Mouse (Mus musculus) liver, embryonic 13.5 days (tissue): ENCODE measurements at regions not wholly inside any gene's neighbourhood (a gene's known extent, or its start where the extent isn't known, plus 50 kb on each side); places are given as distances from the start of the nearest gene placed in this dataset.

Source experiments
- ATAC-seq: fragments of 200-750 bp; cut with Nextera tagmentation; 2 replicates; pipeline ENCODE4 v1.8.0; 2017; ENCODE audit warnings: low read depth, mild to moderate bottlenecking, moderate number of reproducible peaks, moderate library complexity
- DNase-seq: peaks from one replicate; pipeline ENCODE4 v3.0.0; 2022
- H3K27ac ChIP-seq: fragments of 300-500 bp; sonication (generic); 2 replicates; pipeline ENCODE4 v1.5.1; 2015; ENCODE audit warnings: moderate library complexity, mild to moderate bottlenecking, inconsistent platforms
- H3K27me3 ChIP-seq: fragments of 300-500 bp; sonication (generic); 2 replicates; pipeline ENCODE4 v1.6.1; 2015; ENCODE audit warnings: mild to moderate bottlenecking, inconsistent platforms
- H3K36me3 ChIP-seq: fragments of 300-500 bp; sonication (generic); 2 replicates; pipeline ENCODE4 v1.6.1; 2015; ENCODE audit warnings: mild to moderate bottlenecking, inconsistent platforms
- H3K4me1 ChIP-seq: fragments of 300-500 bp; sonication (generic); replicated peaks from 2 replicates; pipeline ENCODE4 v1.6.1; 2015; ENCODE audit warnings: inconsistent platforms
- H3K4me2 ChIP-seq: fragments of 300-500 bp; sonication (generic); 2 replicates; pipeline ENCODE4 v1.6.1; 2015; ENCODE audit warnings: inconsistent platforms, mild to moderate bottlenecking, moderate library complexity
- H3K4me3 ChIP-seq: fragments of 300-500 bp; sonication (generic); replicated peaks from 2 replicates; pipeline ENCODE4 v1.5.1; 2015; ENCODE audit warnings: mild to moderate bottlenecking, inconsistent platforms
- H3K9ac ChIP-seq: fragments of 300-500 bp; sonication (generic); 2 replicates; pipeline ENCODE4 v1.6.1; 2015; ENCODE audit warnings: mild to moderate bottlenecking, inconsistent platforms
- H3K9me3 ChIP-seq: fragments of 300-500 bp; sonication (generic); replicated peaks from 2 replicates; pipeline ENCODE4 v1.6.1; 2016; ENCODE audit warnings: inconsistent platforms
- WGBS: fragments of 180-500 bp; shearing (Covaris S2); methylation state at CpG from one replicate; pipeline ENCODE4 v1.1.7; 2015; ENCODE audit not compliant: insufficient replicate concordance; 5-methylcytosine and 5-hydroxymethylcytosine counted together

DNA sequence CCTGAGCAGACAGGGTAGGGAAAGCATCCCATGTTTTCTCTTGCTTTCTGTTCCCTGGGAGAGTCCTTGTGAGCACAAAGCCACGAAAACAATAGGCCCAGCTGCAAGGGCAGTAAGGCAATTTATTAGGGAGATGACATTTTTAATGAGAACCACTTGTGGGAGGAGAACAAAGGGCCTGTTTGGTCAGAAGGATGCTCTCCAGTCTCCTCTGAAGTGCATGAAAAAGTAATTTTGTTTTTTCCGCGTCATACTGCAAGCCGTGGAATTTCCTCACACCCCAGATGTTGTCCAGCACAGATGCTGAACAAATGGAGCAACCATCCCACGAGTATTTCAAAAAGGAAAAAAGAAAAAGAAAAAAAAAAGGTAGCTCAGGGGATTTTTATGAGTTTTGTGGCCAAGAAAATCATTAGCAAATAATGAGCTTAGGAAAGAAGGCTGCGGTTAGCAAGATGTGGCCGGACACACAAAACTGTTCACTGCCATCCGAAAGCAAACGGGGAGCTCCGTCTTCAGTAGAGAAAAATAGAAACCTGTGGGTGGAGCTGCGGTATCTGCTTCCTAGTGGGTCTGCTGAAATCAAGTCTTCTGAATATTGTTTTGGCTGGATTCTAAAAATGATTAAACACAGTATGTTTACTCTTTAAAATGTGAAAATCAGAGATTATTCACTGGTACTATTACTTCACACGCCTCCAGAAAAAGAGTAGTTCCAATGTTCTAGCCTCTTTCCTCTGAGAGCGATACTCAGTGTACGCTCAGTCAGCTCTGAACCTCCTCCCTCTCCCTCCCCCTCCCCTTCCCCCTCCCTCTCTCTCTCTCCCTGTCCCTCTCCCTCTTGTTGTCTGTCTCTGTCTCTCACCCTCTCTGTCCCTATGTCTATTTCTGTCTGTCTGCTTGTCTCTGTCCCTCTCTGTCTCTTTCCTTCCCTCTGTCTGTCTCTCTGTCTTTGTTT lies 235.4 kb upstream of the Mctp2 start:
- Histone ChIP-seq H3K36me3 (no peaks in the 10 kb centered on the region), H3K27me3 (no peaks in the 10 kb centered on the region), H3K4me1 (no peaks in the 10 kb centered on the region), H3K9ac (no peak overlapping the region), H3K4me3 (no peak overlapping the region), H3K4me2 (no peak overlapping the region), H3K9me3 (0 out of 2 replicates have a peak, but pooled peaks cover 3% of the 10 kb centered on the region), H3K27ac (no peak overlapping the region)
- no peak for ATAC-seq
- DNase-seq = no peak
- 66% methylated on average over 14 of the region's 14 CpGs for WGBS

- H3K4me2 ChIP-seq = no peak overlapping the region
- no peak for ATAC-seq
- WGBS = 62% methylated on average over 4 of the region's 4 CpGs
These were observed 237.1 kb upstream of the Mctp2 start for GRCm38 (mm10) chr7:72543501-72543900.

DNA sequence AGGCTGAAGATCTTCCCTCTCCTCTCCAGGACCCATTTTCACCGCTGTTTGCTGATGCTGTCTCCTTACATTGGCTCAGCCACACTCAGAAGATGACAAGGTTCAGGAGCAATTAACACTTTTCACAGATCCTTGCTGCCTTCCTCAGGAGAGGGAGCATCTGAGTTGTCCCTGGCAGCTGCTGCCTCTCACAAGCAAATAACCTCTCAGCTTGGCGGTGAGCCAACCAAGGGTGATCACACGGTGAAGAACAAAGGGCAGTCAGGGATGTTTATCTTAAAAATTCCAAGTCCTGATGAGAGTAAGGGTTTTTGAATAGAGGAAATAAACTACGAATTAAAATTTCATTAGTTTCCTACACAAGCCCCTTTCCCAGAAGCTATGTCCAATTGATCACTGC lies 237.5 kb upstream of the Mctp2 start:
- Histone ChIP-seq H3K27me3 (no peaks in the 10 kb centered on the region), H3K4me1 (no peaks in the 10 kb centered on the region), H3K36me3 (no peaks in the 10 kb centered on the region), H3K27ac (no peak overlapping the region), H3K4me3 (no peak overlapping the region), H3K4me2 (no peak overlapping the region), H3K9me3 (no peaks in the 10 kb centered on the region), H3K9ac (no peak overlapping the region)
- ATAC-seq (no peak), DNase-seq (no peak)
- 31% methylated on average over 4 of the region's 4 CpGs for WGBS

More at GRCm38 (mm10) chr7:72543501-72543900, 237.1 kb upstream of the Mctp2 start:
- no peaks in the 10 kb centered on the region for H3K36me3 ChIP-seq
- no peaks in the 10 kb centered on the region for H3K4me1 ChIP-seq
- H3K27ac ChIP-seq = no peak overlapping the region
- 0 out of 2 replicates have a peak, but pooled peaks cover under 1% of the 10 kb centered on the region for H3K9me3 ChIP-seq
- no peak overlapping the region for H3K9ac ChIP-seq
- no peak for DNase-seq
- H3K27me3 ChIP-seq = no peaks in the 10 kb centered on the region
- no peak overlapping the region for H3K4me3 ChIP-seq

DNA sequence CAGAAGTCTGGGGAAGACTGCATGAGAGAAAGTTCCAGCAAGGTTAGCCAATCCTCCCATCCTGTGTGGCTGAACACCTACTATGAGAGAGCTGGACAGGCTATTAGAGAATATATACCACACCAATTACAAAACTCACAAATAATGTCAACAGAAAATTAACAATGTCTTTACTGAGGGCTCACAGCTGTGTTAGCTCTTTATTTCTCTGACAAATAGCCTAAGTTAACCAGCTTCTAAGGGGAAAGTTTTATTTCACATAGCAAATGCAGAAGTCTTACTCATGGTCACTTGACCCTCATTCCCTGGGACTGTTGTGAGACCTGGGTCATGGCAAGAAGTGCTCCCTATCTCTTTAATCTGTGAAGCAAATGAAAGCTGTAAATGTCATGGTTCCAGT lies 261.0 kb upstream of the Mctp2 start:
- Histone ChIP-seq H3K27ac (no peak overlapping the region), H3K4me3 (no peak overlapping the region), H3K9ac (no peak overlapping the region), H3K9me3 (no peaks in the 10 kb centered on the region), H3K4me1 (no peaks in the 10 kb centered on the region), H3K36me3 (no peaks in the 10 kb centered on the region), H3K27me3 (no peaks in the 10 kb centered on the region), H3K4me2 (no peak overlapping the region)
- no peak for DNase-seq
- ATAC-seq = no peak

- Histone ChIP-seq H3K36me3 (no peaks in the 10 kb centered on the region), H3K9ac (no peak overlapping the region), H3K4me1 (no peaks in the 10 kb centered on the region), H3K9me3 (no peaks in the 10 kb centered on the region), H3K4me3 (no peak overlapping the region), H3K4me2 (no peak overlapping the region), H3K27me3 (no peaks in the 10 kb centered on the region), H3K27ac (no peak overlapping the region)
- ATAC-seq = no peak
- DNase-seq = no peak
These were observed 262.8 kb upstream of the Mctp2 start for GRCm38 (mm10) chr7:72569177-72569576.

DNA sequence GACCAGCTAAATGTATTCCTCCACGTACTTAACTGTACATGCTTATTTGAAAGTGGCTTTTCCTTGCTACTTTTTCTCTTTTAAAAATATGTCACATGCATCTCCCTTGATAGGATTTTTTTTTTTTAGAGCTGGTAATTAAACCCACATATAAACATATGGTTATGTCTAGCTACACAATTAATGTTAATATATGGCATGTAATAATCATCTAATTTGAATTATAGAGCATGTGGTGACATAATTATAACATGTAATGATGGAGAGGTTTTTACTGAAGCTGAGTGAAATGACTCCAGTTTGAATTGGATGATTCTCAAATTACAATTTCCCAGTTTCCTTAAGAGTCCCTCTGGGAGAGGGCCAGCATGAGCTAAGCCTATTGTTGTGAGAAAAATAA lies 267.9 kb upstream of the Mctp2 start:
- no peak for DNase-seq
- Histone ChIP-seq H3K27me3 (no peaks in the 10 kb centered on the region), H3K4me1 (no peaks in the 10 kb centered on the region), H3K4me3 (no peak overlapping the region), H3K36me3 (no peaks in the 10 kb centered on the region), H3K9ac (no peak overlapping the region), H3K4me2 (no peak overlapping the region), H3K9me3 (no peaks in the 10 kb centered on the region), H3K27ac (no peak overlapping the region)
- ATAC-seq = no peak
- WGBS = 53% methylated on average over 1 of the region's 1 CpGs

- DNase-seq = no peak
- no peak overlapping the region for H3K4me3 ChIP-seq
- no peaks in the 10 kb centered on the region for H3K9me3 ChIP-seq
- no peaks in the 10 kb centered on the region for H3K4me1 ChIP-seq
- H3K36me3 ChIP-seq = no peaks in the 10 kb centered on the region
- no peaks in the 10 kb centered on the region for H3K27me3 ChIP-seq
- ATAC-seq = no peak
- H3K9ac ChIP-seq = no peak overlapping the region
- no peak overlapping the region for H3K27ac ChIP-seq
- no peak overlapping the region for H3K4me2 ChIP-seq
- WGBS = 59% methylated on average over 3 of the region's 3 CpGs
These were observed 278.0 kb upstream of the Mctp2 start for GRCm38 (mm10) chr7:72584427-72584826.

DNA sequence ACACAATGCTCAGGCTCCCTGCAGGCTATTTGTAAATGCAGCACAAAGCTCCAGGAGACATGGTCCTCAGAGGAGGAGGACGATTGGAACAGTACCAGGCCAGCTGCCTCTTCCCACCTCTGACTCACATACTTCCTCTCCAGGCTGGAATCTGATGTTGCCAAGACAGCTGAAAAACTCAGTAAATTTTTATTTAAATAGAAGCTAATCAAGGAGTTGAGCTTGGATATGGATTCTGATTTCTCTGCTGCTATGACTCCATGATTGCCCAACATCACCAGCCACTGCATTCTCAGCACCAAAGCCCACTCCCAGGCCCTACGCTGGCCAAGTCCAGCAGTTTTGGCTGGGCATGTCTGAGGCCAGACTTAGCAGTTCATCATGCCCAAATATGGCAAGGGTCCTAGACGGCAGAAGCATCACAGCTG lies 282.8 kb upstream of the Mctp2 start:
- H3K4me3 ChIP-seq = no peak overlapping the region
- no peaks in the 10 kb centered on the region for H3K27me3 ChIP-seq
- H3K27ac ChIP-seq = no peak overlapping the region
- DNase-seq = no peak
- H3K36me3 ChIP-seq = no peaks in the 10 kb centered on the region
- no peak for ATAC-seq
- no peaks in the 10 kb centered on the region for H3K9me3 ChIP-seq
- no peaks in the 10 kb centered on the region for H3K4me1 ChIP-seq
- 53% methylated on average over 3 of the region's 3 CpGs for WGBS
- no peak overlapping the region for H3K9ac ChIP-seq
- no peak overlapping the region for H3K4me2 ChIP-seq

- Histone ChIP-seq H3K9me3 (no peaks in the 10 kb centered on the region), H3K4me2 (no peak overlapping the region), H3K27me3 (no peaks in the 10 kb centered on the region), H3K9ac (no peak overlapping the region), H3K4me3 (no peak overlapping the region), H3K27ac (no peak overlapping the region), H3K4me1 (no peaks in the 10 kb centered on the region), H3K36me3 (no peaks in the 10 kb centered on the region)
- ATAC-seq = no peak
- no peak for DNase-seq
- 54% methylated on average over 4 of the region's 4 CpGs for WGBS
These were observed 284.1 kb upstream of the Mctp2 start for GRCm38 (mm10) chr7:72590351-72591115.

GRCm38 (mm10) chr7:72592110-72592509 lies 285.7 kb upstream of the Mctp2 start:
- H3K36me3 ChIP-seq = no peaks in the 10 kb centered on the region
- H3K4me3 ChIP-seq = no peak overlapping the region
- no peak overlapping the region for H3K27ac ChIP-seq
- no peak overlapping the region for H3K4me2 ChIP-seq
- no peak for ATAC-seq
- H3K27me3 ChIP-seq = no peaks in the 10 kb centered on the region
- 69% methylated on average over 6 of the region's 6 CpGs for WGBS
- H3K9ac ChIP-seq = no peak overlapping the region
- H3K9me3 ChIP-seq = no peaks in the 10 kb centered on the region
- DNase-seq = no peak
- H3K4me1 ChIP-seq = no peaks in the 10 kb centered on the region

- H3K27ac ChIP-seq = no peak overlapping the region
- H3K9ac ChIP-seq = no peak overlapping the region
- H3K27me3 ChIP-seq = no peaks in the 10 kb centered on the region
- H3K4me1 ChIP-seq = no peaks in the 10 kb centered on the region
- H3K4me3 ChIP-seq = no peak overlapping the region
- ATAC-seq (no peak), DNase-seq (no peak)
- no peaks in the 10 kb centered on the region for H3K36me3 ChIP-seq
- no peaks in the 10 kb centered on the region for H3K9me3 ChIP-seq
- WGBS = 54% methylated on average over 3 of the region's 3 CpGs
- no peak overlapping the region for H3K4me2 ChIP-seq
These were observed 286.2 kb upstream of the Mctp2 start for GRCm38 (mm10) chr7:72592649-72593048.
